Mouse (Mus musculus) gastrocnemius, postnatal 25 days (tissue): ENCODE data around the gene Brd3. TPM values are rescaled to one million over a fixed set of nuclear protein-coding genes. Genes with fewer than 3 reads are reported as not detected.
A peak's percentile ranks its signal among the peaks of the same experiment; 100 is the strongest.
"Not testable (repeated sequence)": the region's sequence is repeated elsewhere in the genome, so short reads cannot be mapped to it uniquely, and the experiment has no call there.

ENCODE experiments used
- DNase-seq: peaks from one replicate; pipeline ENCODE4 v3.0.0; 2022
- total RNA-seq, 2 experiments: library from RNA; stranded (reverse); gene quantifications; 1 replicate in 1 of 2; 2 replicates in 1 of 2; pipeline ENCODE4 v1.2.3; 2021

Brd3 gene
- total RNA-seq, 2 experiments from 2014 or later, result 20.5 to 25.1 TPM

GRCm38 (mm10) chr2:27512909-27513308 lies 5.4 kb upstream of the Brd3 start:
- no peak for DNase-seq

- DNase-seq, result peak; percentile 75
Measured at GRCm38 (mm10) chr2:27510706-27511105, 3.2 kb upstream of the Brd3 start.

- not testable (repeated sequence) for DNase-seq
Measured at GRCm38 (mm10) chr2:27506658-27507057, 804 bp downstream of the Brd3 start.

GRCm38 (mm10) chr2:27505539-27505938 lies 1.9 kb downstream of the Brd3 start:
- no peak for DNase-seq

GRCm38 (mm10) chr2:27504113-27504885 lies 3.2 kb downstream of the Brd3 start:
- DNase-seq, result peak; percentile 32

GRCm38 (mm10) chr2:27496391-27497028 lies 11.0 kb downstream of the Brd3 start:
- no peak for DNase-seq

- DNase-seq, result no peak
Measured at GRCm38 (mm10) chr2:27493971-27494370, 13.5 kb downstream of the Brd3 start.

GRCm38 (mm10) chr2:27490939-27491338 lies 16.5 kb downstream of the Brd3 start:
- no peak for DNase-seq

GRCm38 (mm10) chr2:27488362-27488761 lies 19.1 kb downstream of the Brd3 start:
- DNase-seq, result no peak

- DNase-seq, result no peak
Measured at GRCm38 (mm10) chr2:27487336-27488049, 20.0 kb downstream of the Brd3 start.

- no peak for DNase-seq
Measured at GRCm38 (mm10) chr2:27486725-27487124, 20.7 kb downstream of the Brd3 start.

- no peak for DNase-seq
Measured at GRCm38 (mm10) chr2:27482265-27482861, 25.1 kb downstream of the Brd3 start.

- no peak for DNase-seq
Measured at GRCm38 (mm10) chr2:27480367-27480766, 27.1 kb downstream of the Brd3 start.

- no peak for DNase-seq
Measured at GRCm38 (mm10) chr2:27479821-27480220, 27.6 kb downstream of the Brd3 start.

- no peak for DNase-seq
Measured at GRCm38 (mm10) chr2:27476303-27477192, 30.9 kb downstream of the Brd3 start.

- DNase-seq, result peak; percentile 95
Measured at GRCm38 (mm10) chr2:27475495-27476302, 31.8 kb downstream of the Brd3 start.

GRCm38 (mm10) chr2:27474621-27475484 lies 32.6 kb downstream of the Brd3 start:
- peak; percentile 59 for DNase-seq

- no peak for DNase-seq
Measured at GRCm38 (mm10) chr2:27473911-27474310, 33.6 kb downstream of the Brd3 start.

- no peak for DNase-seq
Measured at GRCm38 (mm10) chr2:27473061-27473765, 34.2 kb downstream of the Brd3 start.
